Mouse (Mus musculus): ENCODE results near the gene Prune2. TPM values are rescaled to one million over a fixed set of nuclear protein-coding genes. Genes with fewer than 3 reads are reported as not detected.

The Prune2 gene
- polyA plus RNA-seq, 1 experiment = 17.0 TPM

- Histone ChIP-seq H3K27me3 (ENCODE audit: control insufficient read depth, insufficient read depth, insufficient read length) (no peaks in the 10 kb centered on the region), H3K79me2 (ENCODE audit: control insufficient read depth, insufficient read depth) (peaks cover 80% of the 10 kb centered on the region), H3ac (ENCODE audit: control insufficient read depth, insufficient read length, low read depth) (no peak overlapping the region), H3K4me3 (ENCODE audit: insufficient read depth, poor library complexity, severe bottlenecking) (no peak overlapping the region), H3K36me3 (ENCODE audit: control insufficient read depth, insufficient read depth) (peaks cover 37% of the 10 kb centered on the region), H3K79me3 (ENCODE audit: low read depth) (peaks cover 73% of the 10 kb centered on the region)
- TF ChIP-seq CTCF (IDR thresholded peaks at IDR 0.05; ENCODE audit: control insufficient read depth, insufficient read depth, insufficient read length) (no peak), USF1 (IDR thresholded peaks at IDR 0.05; ENCODE audit: low read depth) (no peak), MYOD1 (IDR thresholded peaks at IDR 0.05; ENCODE audit: control insufficient read depth, insufficient read length, low read depth) (no peak), FOSL1 (IDR thresholded peaks at IDR 0.05; ENCODE audit: insufficient read depth, low read length, poor library complexity, severe bottlenecking) (no peak)
Observed at GRCm38 (mm10) chr19:16959051-16959450, 3.1 kb downstream of the Prune2 start.

GRCm38 (mm10) chr19:16959551-16959950 is 3.6 kb downstream of the Prune2 start:
- H3K4me3 ChIP-seq (ENCODE audit: insufficient read depth, poor library complexity, severe bottlenecking) = no peak overlapping the region
- TF ChIP-seq USF1 (IDR thresholded peaks at IDR 0.05; ENCODE audit: low read depth) (peak; percentile 48), MYOG (IDR thresholded peaks at IDR 0.05; ENCODE audit: control insufficient read depth, extremely low read depth, insufficient read length) (no peak), FOSL1 (IDR thresholded peaks at IDR 0.05; ENCODE audit: insufficient read depth, low read length, poor library complexity, severe bottlenecking) (peak; percentile 62), CEBPB (IDR thresholded peaks at IDR 0.05; ENCODE audit: low read depth) (peak; percentile 90), MYOD1 (IDR thresholded peaks at IDR 0.05; ENCODE audit: control insufficient read depth, insufficient read length, low read depth) (peak; percentile 98), CTCF (IDR thresholded peaks at IDR 0.05; ENCODE audit: control insufficient read depth, insufficient read depth, insufficient read length) (no peak), MAX (IDR thresholded peaks at IDR 0.05) (peak; percentile 54)
- no peak overlapping the region for H3ac ChIP-seq (ENCODE audit: control insufficient read depth, insufficient read length, low read depth)

GRCm38 (mm10) chr19:16961036-16961435 is 5.1 kb downstream of the Prune2 start:
- no peak for TF ChIP-seq CEBPB (IDR thresholded peaks at IDR 0.05; ENCODE audit: low read depth)
- TF ChIP-seq CTCF (IDR thresholded peaks at IDR 0.05; ENCODE audit: control insufficient read depth, insufficient read depth, insufficient read length) = no peak
- no peak for TF ChIP-seq MAX (IDR thresholded peaks at IDR 0.05)
- no peak for TF ChIP-seq USF1 (IDR thresholded peaks at IDR 0.05; ENCODE audit: low read depth)
- no peak for TF ChIP-seq MYOG (IDR thresholded peaks at IDR 0.05; ENCODE audit: control insufficient read depth, extremely low read depth, insufficient read length)
- no peak for TF ChIP-seq FOSL1 (IDR thresholded peaks at IDR 0.05; ENCODE audit: insufficient read depth, low read length, poor library complexity, severe bottlenecking)
- no peak for TF ChIP-seq MYOD1 (IDR thresholded peaks at IDR 0.05; ENCODE audit: control insufficient read depth, insufficient read length, low read depth)
- H3K36me3 ChIP-seq (ENCODE audit: control insufficient read depth, insufficient read depth) = peaks cover 57% of the 10 kb centered on the region
- peaks cover 88% of the 10 kb centered on the region for H3K79me3 ChIP-seq (ENCODE audit: low read depth)

More at GRCm38 (mm10) chr19:16959551-16959950, 3.6 kb downstream of the Prune2 start:
- H3K36me3 ChIP-seq (ENCODE audit: control insufficient read depth, insufficient read depth) = peaks cover 42% of the 10 kb centered on the region
- no peaks in the 10 kb centered on the region for H3K27me3 ChIP-seq (ENCODE audit: control insufficient read depth, insufficient read depth, insufficient read length)
- H3K79me3 ChIP-seq (ENCODE audit: low read depth) = peaks cover 78% of the 10 kb centered on the region
- H3K79me2 ChIP-seq (ENCODE audit: control insufficient read depth, insufficient read depth) = peaks cover 85% of the 10 kb centered on the region

GRCm38 (mm10) chr19:16963178-16963577 is 7.3 kb downstream of the Prune2 start:
- H3K36me3 ChIP-seq (ENCODE audit: control insufficient read depth, insufficient read depth) = peaks cover 74% of the 10 kb centered on the region
- H3K79me3 ChIP-seq (ENCODE audit: low read depth) = peaks cover 79% of the 10 kb centered on the region
- no peak overlapping the region for H3K4me3 ChIP-seq (ENCODE audit: insufficient read depth, poor library complexity, severe bottlenecking)
- no peak overlapping the region for H3ac ChIP-seq (ENCODE audit: control insufficient read depth, insufficient read length, low read depth)
- H3K79me2 ChIP-seq (ENCODE audit: control insufficient read depth, insufficient read depth) = peaks cover 98% of the 10 kb centered on the region
- H3K27me3 ChIP-seq (ENCODE audit: control insufficient read depth, insufficient read depth, insufficient read length) = no peaks in the 10 kb centered on the region
- no peak for TF ChIP-seq MYOD1 (IDR thresholded peaks at IDR 0.05; ENCODE audit: control insufficient read depth, insufficient read length, low read depth)
- TF ChIP-seq USF1 (IDR thresholded peaks at IDR 0.05; ENCODE audit: low read depth) = no peak
- no peak for TF ChIP-seq MAX (IDR thresholded peaks at IDR 0.05)
- no peak for TF ChIP-seq FOSL1 (IDR thresholded peaks at IDR 0.05; ENCODE audit: insufficient read depth, low read length, poor library complexity, severe bottlenecking)
- TF ChIP-seq CEBPB (IDR thresholded peaks at IDR 0.05; ENCODE audit: low read depth) = no peak
- TF ChIP-seq CTCF (IDR thresholded peaks at IDR 0.05; ENCODE audit: control insufficient read depth, insufficient read depth, insufficient read length) = no peak
- no peak for TF ChIP-seq MYOG (IDR thresholded peaks at IDR 0.05; ENCODE audit: control insufficient read depth, extremely low read depth, insufficient read length)

More at GRCm38 (mm10) chr19:16961036-16961435, 5.1 kb downstream of the Prune2 start:
- Histone ChIP-seq H3K79me2 (ENCODE audit: control insufficient read depth, insufficient read depth) (peaks cover 100% of the 10 kb centered on the region), H3K4me3 (ENCODE audit: insufficient read depth, poor library complexity, severe bottlenecking) (no peak overlapping the region), H3ac (ENCODE audit: control insufficient read depth, insufficient read length, low read depth) (no peak overlapping the region), H3K27me3 (ENCODE audit: control insufficient read depth, insufficient read depth, insufficient read length) (no peaks in the 10 kb centered on the region)

GRCm38 (mm10) chr19:16968768-16969167 is 12.8 kb downstream of the Prune2 start:
- Histone ChIP-seq H3K79me3 (ENCODE audit: low read depth) (peaks cover 40% of the 10 kb centered on the region), H3ac (ENCODE audit: control insufficient read depth, insufficient read length, low read depth) (no peak overlapping the region), H3K27me3 (ENCODE audit: control insufficient read depth, insufficient read depth, insufficient read length) (no peaks in the 10 kb centered on the region), H3K36me3 (ENCODE audit: control insufficient read depth, insufficient read depth) (peaks cover 56% of the 10 kb centered on the region), H3K4me3 (ENCODE audit: insufficient read depth, poor library complexity, severe bottlenecking) (no peak overlapping the region), H3K79me2 (ENCODE audit: control insufficient read depth, insufficient read depth) (peaks cover 98% of the 10 kb centered on the region)
- TF ChIP-seq CTCF (IDR thresholded peaks at IDR 0.05; ENCODE audit: control insufficient read depth, insufficient read depth, insufficient read length) (no peak), CEBPB (IDR thresholded peaks at IDR 0.05; ENCODE audit: low read depth) (no peak), USF1 (IDR thresholded peaks at IDR 0.05; ENCODE audit: low read depth) (no peak), FOSL1 (IDR thresholded peaks at IDR 0.05; ENCODE audit: insufficient read depth, low read length, poor library complexity, severe bottlenecking) (no peak), MYOG (IDR thresholded peaks at IDR 0.05; ENCODE audit: control insufficient read depth, extremely low read depth, insufficient read length) (no peak), MAX (IDR thresholded peaks at IDR 0.05) (no peak), MYOD1 (IDR thresholded peaks at IDR 0.05; ENCODE audit: control insufficient read depth, insufficient read length, low read depth) (no peak)

GRCm38 (mm10) chr19:16970612-16971011 is 14.7 kb downstream of the Prune2 start:
- Histone ChIP-seq H3K79me2 (ENCODE audit: control insufficient read depth, insufficient read depth) (peaks cover 96% of the 10 kb centered on the region), H3K36me3 (ENCODE audit: control insufficient read depth, insufficient read depth) (peaks cover 37% of the 10 kb centered on the region), H3K79me3 (ENCODE audit: low read depth) (peaks cover 33% of the 10 kb centered on the region), H3K27me3 (ENCODE audit: control insufficient read depth, insufficient read depth, insufficient read length) (no peaks in the 10 kb centered on the region), H3K4me3 (ENCODE audit: insufficient read depth, poor library complexity, severe bottlenecking) (no peak overlapping the region), H3ac (ENCODE audit: control insufficient read depth, insufficient read length, low read depth) (no peak overlapping the region)
- TF ChIP-seq MAX (IDR thresholded peaks at IDR 0.05) (no peak), CTCF (IDR thresholded peaks at IDR 0.05; ENCODE audit: control insufficient read depth, insufficient read depth, insufficient read length) (no peak), MYOD1 (IDR thresholded peaks at IDR 0.05; ENCODE audit: control insufficient read depth, insufficient read length, low read depth) (no peak), FOSL1 (IDR thresholded peaks at IDR 0.05; ENCODE audit: insufficient read depth, low read length, poor library complexity, severe bottlenecking) (no peak), CEBPB (IDR thresholded peaks at IDR 0.05; ENCODE audit: low read depth) (no peak), MYOG (IDR thresholded peaks at IDR 0.05; ENCODE audit: control insufficient read depth, extremely low read depth, insufficient read length) (no peak), USF1 (IDR thresholded peaks at IDR 0.05; ENCODE audit: low read depth) (no peak)
